Mouse (Mus musculus) heart, postnatal 14 days (tissue): ENCODE data around the gene Ripk1. TPM values are rescaled to one million over a fixed set of nuclear protein-coding genes. Genes with fewer than 3 reads are reported as not detected.
A peak's percentile ranks its signal among the peaks of the same experiment; 100 is the strongest.
"Not testable (repeated sequence)": the region's sequence is repeated elsewhere in the genome, so short reads cannot be mapped to it uniquely, and the experiment has no call there.

Experiments used
- DNase-seq, 2 experiments: peaks; one replicate each; pipeline ENCODE4 v3.0.0; 2021 to 2022
- intact Hi-C: fragments of 180-260 bp; cut with DNase I; formaldehyde crosslinking; loops from one replicate; pipeline ENCODE4 v1.15.1; 2025
- total RNA-seq, 2 experiments: library from RNA; stranded (reverse); gene quantifications; 2 replicates each; pipeline ENCODE4 v1.2.3; 2021

Ripk1 gene
- total RNA-seq, 2 experiments from 2014 or later = 10.8 to 11.9 TPM

DNA sequence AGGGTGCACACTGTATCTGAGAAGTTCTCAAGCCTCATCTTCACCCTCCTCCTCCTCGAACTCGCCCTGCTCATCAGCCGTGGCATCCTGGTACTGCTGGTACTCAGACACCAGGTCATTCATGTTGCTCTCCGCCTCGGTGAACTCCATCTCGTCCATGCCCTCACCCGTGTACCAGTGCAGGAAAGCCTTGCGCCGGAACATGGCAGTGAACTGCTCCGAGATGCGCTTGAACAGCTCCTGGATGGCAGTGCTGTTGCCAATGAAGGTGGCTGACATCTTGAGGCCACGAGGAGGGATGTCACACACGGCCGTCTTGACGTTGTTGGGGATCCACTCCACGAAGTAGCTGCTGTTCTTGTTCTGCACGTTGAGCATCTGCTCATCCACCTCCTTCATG lies 72.3 kb downstream of the Ripk1 start:
- intact Hi-C loops, DNase-seq: not testable (repeated sequence)

DNA sequence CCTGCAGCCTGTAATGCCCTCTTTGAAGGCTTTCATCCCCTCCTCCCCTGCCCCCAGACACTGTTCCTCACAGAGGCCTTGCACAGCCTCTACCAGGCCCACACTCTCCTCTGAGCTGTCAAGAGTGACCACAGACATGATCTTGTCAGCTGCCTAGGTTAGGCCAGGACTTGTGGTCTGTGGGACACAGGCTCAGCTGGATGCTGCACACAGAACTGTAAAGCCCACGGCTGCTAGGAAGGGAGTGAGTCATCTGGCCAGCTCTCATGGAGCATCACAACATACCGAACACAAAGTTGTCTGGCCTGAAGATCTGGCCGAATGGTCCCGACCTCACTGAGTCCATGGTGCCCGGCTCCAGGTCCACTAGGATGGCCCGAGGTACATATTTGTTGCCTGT lies 73.7 kb downstream of the Ripk1 start:
- DNase-seq = not testable (repeated sequence)
- intact Hi-C loops = loop anchor here (5.0 kb wide), 1 partner anchor 56 kb away; the partner anchor contains the start of gene Tubb2b

DNA sequence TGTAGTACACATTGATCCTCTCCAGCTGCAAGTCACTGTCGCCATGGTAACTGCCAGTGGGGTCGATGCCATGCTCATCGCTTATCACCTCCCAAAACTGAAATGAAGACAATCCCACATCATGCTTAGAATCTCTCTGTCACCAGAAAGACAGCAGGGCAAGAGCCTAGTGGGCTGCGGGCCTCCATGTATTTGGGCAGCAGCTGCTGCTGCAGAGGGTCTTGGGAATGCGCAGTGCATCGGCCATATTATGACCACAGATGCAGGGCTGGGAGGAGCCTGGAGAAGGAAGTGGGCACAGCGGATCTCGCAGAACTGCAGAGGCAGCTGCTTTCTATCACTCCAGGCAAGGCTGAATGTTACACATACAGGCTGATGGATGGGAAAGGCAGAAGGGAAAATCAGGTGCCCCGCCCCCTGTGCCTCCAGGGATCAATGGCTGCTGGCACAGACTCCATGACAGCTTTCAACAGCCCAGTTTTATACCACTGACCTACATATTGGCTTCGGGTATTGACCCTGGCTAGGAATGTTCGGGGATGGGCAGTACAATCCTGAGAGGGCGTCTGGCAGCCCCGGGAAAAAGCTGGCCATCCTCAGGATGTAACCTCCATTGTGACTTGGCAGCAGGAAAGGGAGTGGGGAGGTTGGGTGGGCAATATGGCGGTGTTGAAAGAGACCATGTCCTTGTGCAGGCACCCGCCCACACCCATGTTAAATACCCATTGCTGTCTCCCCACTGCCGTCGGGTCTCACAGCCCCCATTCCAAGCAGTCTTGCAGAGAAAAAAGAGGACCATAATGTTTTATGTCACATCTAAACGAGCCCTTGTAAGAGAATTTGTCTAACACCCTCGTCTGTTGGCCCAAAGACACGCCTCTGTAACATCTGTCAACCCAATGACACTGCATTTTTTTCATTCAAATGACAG lies 74.7 kb downstream of the Ripk1 start:
- intact Hi-C loops = loop anchor here (5.0 kb wide), 1 partner anchor 55 kb away; the partner anchor contains the start of gene Tubb2b
- DNase-seq = peak in 1 of 2 experiments; percentile 38

DNA sequence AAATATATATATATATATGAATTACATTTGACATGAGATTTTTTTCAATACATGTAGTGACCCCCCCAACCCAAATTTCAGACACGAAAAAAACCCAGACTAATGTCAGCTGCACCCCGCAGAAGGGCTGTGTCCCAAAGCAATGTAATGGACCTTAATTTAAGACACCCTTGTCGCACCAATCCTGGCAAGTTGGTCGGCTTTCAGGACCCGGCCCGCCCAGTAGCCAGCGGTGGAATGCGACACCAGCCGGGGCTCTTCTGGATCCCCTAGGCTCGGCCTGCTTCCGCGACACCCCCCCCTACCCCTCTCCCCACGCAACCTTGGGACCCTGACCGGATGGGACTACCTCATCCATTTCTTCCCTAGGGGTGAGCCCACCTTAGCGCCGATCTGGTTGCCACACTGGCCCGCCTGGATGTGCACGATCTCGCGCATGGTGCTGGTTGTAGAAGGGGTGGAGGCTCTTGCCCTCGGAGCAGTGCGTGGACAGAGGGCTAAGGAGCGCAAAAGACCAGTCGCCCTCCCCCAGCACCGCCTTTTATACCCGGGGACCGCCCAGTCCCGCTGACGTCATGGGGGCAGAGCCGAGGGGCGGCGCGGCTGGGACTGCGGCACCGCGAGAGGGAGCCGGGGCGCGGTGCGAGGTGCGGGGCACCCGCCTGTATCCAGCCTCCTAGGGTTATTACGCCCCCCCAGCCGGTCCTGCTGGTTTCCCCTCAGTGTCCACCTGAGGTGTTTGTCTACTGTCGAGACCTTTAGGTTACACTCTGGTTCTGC lies 75.5 kb downstream of the Ripk1 start, which contains the start of gene Tubb2a:
Tubb2a (minus strand) TSS at position 516 of the 780 bp plus-strand sequence.
- DNase-seq = peak; percentile 97 to 98
- intact Hi-C loops = loop anchor here (1.0 to 5.0 kb wide), 2 partner anchors 55 to 77 kb away; partner anchors contain the start of gene Tubb2b

DNA sequence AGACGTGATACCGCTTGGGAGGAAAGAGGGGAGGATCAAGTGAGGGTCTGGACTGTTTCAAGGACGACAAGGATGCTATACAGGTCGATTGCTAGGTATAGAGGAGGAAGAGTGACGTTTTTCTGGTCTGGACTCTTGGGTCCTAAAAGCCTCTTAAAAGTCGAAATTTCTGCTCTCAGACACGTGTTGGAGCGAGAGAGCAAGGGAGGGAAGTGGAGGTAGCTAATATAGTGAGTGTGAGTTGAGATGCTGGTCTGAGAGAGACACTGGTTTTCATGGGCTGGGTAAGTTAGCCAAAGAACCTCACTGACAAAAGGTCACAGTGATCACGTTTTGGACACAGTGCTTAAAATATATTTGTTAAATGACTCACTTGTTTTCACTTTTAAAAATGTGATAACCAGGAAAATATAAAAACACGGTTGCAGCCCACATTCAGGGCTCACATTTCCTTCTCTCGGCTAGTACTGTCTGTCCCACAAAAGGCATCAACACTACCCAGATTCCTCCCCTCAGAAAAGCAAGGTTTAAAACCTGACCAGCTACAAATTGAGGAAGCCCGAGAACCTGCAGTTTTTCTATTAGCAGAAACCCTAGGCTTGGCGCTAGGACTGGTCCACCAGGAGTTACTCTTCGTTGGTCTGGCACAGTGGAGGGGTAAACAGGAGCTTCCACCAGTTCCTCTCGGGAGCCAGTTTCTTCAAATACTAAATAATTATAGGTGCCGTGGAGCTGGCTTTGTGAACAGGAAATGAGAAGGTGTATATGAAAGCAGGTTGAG lies 76.5 kb downstream of the Ripk1 start:
- intact Hi-C loops = loop anchor here (1.0 to 5.0 kb wide), 2 partner anchors 54 to 76 kb away; partner anchors contain the start of gene Tubb2b

DNA sequence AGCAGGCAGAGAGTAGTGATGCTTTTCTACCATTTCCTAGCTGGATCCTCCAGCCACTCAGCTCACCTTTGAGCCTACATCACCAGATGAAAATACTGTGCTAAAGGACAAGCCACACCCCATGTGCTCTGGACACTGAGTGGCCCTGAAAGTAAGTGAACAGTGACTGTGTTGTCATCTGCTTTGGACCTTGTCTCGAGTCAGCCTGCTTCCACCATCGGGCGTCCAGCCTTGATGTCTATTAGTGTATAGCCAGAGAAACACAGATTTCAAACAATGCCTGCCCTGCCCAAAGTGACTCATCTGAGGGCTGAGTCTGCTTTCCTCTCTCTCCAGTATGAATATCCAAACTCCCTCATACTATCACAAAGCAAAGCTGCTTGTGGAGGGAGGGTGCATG lies 77.6 kb downstream of the Ripk1 start:
- no peak for DNase-seq
- intact Hi-C loops = loop anchor here (2.0 to 5.0 kb wide), 2 partner anchors 17 to 52 kb away; partner anchors contain the start of gene Tubb2b

More for the DNA sequence above, 76.5 kb downstream of the Ripk1 start:
- DNase-seq = no peak

DNA sequence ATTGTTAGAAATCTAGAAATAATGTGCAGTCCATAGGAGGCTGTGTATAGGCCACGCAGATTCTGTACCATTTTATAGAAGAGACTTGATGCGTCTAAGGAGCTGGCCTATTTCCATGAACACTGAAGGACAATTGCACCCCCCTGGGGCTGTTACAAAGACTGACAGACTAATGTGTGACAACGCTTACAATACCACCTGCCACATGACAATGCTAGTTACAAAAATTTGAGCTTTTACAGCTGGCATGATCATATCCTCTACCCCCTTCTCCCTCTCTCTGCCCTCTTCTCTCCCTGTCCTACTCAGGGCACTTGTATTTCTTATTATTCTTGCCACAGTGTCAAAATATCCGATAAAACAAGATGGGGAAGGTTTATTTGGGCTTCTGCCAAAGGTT lies 79.8 kb downstream of the Ripk1 start:
- DNase-seq = no peak
- intact Hi-C loops = loop anchor here (2.0 kb wide), 1 partner anchor 15 kb away; no protein-coding TSS in a partner anchor

DNA sequence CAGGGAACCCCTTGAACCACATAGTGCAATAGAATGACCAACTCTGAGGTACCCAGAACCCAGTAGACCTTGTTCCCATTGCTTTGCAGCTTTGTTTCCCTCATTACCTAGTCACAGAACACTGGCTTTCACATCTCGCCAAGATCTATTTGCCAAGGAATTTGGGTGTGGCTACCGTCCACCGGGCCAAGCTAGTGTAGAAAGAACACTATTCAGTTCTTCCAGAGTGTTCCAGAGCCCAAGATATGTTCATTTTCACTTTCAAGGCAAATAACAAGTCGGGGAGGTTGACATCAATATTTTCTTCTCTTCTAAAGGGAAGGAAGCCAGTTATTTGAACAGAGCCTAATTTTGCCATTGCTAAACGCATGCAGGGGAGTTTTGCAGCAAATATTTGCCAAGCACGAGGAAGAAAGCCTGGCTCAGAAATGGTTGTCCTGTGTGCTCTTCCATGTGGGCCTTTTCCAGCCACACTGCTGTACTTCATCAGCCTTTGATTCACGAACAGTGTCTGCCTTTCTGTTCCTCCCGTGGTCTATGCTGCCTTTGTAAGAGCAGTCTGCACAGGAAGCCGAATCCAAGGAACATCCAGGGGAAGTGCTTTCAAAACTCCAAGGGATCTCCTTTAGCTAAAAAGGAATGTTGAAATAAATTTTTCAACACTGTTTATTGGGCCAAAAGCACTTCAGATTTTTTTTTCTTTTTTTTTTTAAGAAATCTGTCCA lies 82.0 kb downstream of the Ripk1 start:
- intact Hi-C loops = no loop called here
- DNase-seq = peak; percentile 53 to 57

Other genes starting within 250 kb of the Ripk1 start
- not detected for gene Serpinb6e, start 159.0 kb upstream of the Ripk1 start, total RNA-seq
- gene Serpinb6c, start 96.7 kb upstream of the Ripk1 start, total RNA-seq = under 1 TPM in 1 of 2 experiments, not detected in 1; 0.22 TPM
- 10 to 100 TPM; 27.4 to 27.7 TPM for gene Nqo2, start 37.7 kb upstream of the Ripk1 start, total RNA-seq
- 100 to 1,000 TPM in 1 of 2 experiments, 10 to 100 TPM in 1; 97.9 to 100 TPM for gene Serpinb6a, start 431 bp downstream of the Ripk1 start, total RNA-seq
- 10 to 100 TPM; 34.0 to 34.7 TPM for gene Bphl, start 35.2 kb downstream of the Ripk1 start, total RNA-seq
- gene Tubb2a, start 75.6 kb downstream of the Ripk1 start, total RNA-seq = 10 to 100 TPM; 53.6 to 68.2 TPM
- 1 to 10 TPM; 5.2 to 8.8 TPM for gene Tubb2b, start 128.1 kb downstream of the Ripk1 start, total RNA-seq
- gene Psmg4, start 160.6 kb downstream of the Ripk1 start, total RNA-seq = 10 to 100 TPM; 25.2 to 37.8 TPM